Mouse (Mus musculus) cerebellum, postnatal 25 days (tissue): Measurements from ENCODE around the gene Apopt1.

Experiments
- DNase-seq, 2 experiments: peaks; one replicate each; pipeline ENCODE4 v3.0.0; 2021; ENCODE audit warnings: mixed read lengths in 2 of 2

Apopt1 gene

DNA sequence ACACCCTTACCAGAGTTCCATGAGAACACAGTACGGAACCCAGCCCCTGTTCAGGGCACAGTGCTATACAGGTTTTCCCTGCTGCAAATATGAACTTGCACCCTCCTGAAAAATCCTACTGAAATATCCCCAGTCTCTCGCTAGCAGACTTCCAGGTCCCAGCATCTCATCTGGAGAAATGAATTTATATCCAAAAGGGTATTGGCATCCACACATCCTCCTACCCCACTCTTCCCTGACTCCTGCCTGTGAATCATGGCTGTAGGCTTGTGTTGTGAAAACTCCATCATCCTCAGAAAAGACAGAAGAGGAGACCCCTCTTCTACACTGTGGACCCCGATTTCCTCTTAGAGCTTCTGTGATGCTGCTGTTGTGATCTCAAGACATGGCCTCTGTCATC is 37.7 kb downstream of the Apopt1 start:
- no peak for DNase-seq

DNA sequence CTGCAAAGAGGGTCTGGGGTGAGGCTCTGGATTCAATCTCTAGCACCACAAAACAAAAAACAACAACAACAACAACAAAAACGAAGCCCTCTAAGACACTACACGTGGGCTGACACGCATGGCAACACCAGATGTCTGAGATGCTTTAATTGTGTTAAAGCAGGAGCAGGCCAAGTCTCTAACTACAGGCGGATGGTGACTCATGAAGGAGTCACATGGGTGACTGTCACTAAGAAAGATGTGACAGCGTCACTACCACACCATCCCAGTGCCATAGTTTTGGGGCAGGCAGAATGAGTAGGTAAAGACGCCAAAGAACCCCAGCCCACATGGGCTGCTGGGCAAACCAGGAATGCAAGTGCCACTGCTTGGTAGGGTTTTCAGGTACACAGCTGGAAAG is 39.4 kb downstream of the Apopt1 start:
- no peak for DNase-seq

DNA sequence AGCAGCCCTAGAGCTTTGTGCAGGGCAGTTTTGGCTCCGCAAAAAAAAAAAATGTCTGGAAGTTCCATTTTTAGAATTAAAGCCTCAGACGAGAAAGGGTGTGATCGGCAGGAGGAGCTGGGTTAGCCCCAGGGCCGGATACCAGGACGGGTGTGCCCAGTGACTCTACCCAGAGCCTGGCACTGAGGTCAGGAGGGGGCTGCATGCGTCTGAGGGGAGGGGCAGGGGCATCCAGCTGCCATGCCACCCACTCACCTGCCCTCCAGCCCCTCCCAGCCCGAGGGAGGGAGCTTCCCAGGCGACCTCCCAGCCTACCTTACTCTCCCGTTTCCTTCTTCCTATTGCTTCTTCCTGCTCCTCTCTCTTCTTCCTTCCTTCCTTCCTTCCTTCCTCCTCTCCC is 40.3 kb downstream of the Apopt1 start:
- no peak for DNase-seq

DNA sequence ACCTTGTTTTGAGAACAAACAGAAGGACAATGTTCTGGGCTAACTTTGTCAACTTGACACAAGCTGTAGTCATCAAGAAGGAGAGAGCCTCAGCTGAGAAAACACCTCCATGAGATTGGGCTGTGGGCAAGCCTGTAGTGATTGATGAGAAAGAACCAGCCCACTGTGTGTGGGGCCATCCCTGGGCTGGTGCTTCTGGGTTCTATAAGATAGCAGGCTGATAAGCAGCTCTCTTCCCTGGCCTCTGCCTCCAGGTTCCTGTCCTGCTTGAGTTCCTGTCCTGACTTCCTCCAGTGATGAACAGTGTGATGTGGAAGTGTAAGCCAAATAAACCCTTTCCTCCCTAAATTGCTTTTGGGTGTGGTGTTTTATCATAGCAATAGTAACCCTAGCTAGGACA is 41.6 kb downstream of the Apopt1 start:
- no peak for DNase-seq

DNA sequence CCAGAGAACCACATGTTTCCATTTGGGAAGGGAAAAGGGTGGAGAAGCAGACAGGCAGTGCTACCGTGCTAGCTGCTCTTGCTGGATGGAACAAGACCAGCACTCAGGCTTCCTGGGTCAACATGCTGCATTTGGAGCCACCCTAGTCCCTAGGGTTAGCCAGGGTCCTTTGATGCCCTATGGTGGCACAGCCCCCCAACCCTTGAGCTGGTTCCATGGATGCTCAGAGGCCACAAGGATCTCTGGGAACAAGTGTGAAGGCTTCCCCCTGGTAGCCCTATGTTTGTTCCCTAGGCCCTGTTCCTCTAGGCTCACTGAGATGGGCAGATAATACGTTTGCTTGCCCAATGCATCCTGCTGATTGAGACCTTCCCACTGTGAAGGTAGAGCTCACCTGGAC is 42.2 kb downstream of the Apopt1 start:
- peak in 1 of 2 experiments; percentile 5 for DNase-seq

DNA sequence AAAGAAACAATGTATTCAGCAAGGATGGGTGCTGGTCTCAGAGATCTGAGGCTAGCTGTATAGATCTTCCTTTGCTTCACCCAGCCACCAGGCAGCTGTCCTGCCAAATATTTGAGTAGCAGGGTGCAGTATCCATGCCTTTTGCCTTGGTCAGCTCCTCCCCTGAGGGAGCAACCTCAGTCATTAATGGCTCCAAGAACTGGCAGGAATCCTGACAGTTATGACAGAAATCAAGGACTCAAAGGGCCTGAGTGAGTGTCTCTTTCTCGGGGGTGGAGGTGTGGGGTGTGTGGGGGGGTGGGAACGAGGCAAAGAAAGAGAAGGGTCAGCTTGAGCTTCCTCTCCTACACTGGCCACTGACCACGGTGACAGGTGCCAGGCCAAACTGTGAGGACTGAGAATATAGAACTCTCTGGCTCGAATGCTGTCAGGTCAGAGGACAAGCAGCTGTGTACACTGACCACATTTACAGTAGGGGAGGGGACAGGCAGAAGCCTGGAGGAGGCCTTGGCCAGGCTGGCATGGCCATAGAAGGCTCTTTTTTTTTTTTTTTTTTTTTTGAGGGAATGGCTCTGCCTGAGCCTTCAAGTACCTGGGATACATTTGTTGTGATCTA is 43.1 kb downstream of the Apopt1 start:
- peak in 1 of 2 experiments; percentile 8 for DNase-seq

DNA sequence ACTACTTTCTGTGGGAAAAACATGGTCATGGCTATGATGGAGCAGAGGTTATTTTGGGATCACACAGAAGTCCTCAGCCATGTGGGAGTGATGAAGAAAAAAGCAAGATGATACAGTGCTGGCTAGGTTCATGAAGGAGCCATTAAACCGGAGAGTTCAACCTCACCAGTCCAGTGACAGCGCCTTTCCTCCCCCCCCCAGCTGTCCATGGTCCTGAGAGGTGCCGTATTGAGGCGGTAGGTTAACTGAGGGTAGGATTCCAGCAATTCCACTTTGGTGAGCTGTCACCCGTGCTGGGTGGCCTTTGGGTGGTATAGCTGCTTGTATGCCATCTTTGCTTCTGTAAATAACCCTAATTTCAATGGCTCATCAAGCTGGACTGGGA is 43.6 kb downstream of the Apopt1 start:
- no peak for DNase-seq

DNA sequence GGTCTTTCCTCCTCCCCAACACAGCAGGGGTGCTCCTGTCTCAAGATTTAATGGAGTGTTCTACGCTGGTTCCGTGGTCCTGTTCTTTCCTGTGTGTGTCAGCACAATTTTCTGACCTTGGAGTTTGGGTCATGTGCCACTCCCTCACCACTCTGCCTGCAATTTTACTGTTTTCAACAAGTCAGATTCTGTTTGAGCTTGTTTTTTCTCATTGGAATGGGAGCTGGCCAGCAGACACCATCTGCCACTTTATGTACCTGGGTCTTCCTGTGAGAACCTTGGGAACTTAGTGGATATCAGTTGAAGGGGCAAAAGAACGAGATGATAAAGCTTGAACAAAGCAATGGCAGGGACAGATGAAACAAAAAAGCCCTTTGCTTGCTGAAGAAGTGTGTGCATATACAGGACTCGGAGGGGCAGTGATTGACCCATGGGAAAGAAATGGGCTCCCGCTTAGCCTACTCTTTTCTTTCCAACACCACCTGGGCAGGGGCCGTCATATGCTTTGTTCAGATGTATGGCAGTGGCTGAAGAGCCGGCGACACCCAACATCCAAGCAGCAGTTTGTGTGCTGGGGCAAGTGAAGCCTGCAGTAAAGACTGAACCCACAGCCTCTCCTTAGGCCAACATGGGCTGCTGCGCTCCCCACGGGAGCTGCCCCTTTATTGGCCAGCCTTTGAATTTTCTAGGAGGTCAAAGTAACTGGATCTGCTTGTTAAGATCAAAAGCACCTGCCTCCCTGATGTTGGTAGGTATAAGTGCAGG is 44.7 kb downstream of the Apopt1 start:
- peak; percentile 49 to 64 for DNase-seq

DNA sequence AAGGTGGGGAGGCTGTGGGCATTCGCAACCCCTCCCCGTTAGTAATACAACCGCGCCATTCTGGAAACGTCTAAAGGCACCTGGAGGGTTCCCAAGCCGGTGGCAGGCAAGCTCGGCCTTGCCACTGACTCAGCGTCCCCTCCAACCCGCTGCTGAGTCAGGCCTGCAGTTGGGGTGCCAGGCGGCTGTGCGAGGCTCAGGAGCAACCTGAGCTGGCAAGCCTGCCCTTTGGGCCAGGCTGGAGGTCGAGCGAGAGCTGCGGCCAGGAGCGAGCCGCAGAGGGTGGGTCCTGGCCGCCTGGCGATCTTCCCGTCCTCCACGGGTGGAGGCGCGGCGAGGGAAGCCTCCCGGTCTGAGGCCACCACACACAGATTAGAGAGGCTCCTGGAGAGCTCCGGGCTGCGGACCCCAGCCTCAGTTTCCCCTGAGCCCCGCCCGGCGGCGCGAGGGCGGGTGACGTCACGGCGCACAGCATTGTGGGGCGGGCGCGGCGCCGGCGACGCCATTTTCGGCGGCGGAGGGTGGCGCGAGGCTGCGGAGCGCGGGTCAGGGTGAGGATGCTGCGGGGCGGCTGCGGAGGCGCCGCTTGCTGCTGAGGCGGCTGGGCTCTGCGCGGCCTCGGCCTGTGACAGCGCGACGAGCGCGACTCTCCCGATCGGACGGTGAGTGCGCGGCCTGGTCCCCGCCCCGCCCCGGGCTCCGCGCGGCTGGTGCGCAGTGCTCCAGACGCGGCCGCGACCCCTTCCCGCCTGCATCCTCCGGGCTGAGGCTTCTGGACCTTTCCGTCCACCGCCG is 45.5 kb downstream of the Apopt1 start, which contains the start of gene Klc1:
TSS of gene Klc1 (plus strand) at position 469 of the 795 bp plus-strand sequence.
- peak; percentile 92 to 94 for DNase-seq

DNA sequence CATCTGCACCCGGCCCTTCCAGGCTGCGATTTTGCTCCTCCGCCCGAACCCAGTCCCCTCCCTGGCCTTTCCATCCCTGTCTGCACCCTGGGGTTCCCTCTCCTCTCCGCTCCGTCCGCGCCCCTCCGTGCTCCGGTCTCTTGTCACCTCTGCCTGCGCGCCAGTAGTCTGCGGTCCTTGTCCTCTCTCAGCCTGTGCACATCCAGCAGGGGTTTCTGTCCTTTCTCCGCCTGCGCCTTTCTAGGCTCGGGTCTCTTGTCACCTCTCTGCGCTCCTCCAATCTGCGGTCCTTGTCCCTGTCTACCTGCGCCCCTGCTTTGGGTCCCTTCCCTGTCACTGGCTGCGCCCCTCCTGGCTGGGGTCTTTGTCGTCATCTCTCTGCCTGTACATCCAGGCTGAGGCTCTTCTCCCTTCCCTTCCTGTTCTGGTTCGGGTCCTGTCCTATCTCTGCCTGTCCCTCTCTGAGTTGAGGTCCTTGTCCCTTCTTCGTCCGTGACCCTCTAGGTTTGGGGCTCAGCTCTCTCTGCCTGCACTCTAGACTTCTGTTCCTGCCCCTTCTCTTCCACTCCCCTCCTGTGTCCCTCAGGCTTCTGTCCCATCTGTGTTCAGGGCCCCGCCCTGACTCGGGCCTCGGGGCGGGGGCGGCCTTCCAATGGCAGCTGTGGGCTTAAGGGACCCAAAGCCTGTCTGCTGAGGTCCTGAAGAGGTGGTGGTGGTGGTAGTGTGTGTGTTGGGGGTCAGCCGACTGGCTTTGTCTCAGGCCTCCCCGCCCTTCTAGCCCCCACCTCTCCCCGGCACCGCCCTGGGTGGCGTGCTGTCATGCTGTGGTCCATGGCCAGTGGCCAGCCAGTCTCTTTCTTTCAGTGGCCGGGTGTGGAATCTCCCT is 46.4 kb downstream of the Apopt1 start:
- DNase-seq, result peak; percentile 84 to 88

DNA sequence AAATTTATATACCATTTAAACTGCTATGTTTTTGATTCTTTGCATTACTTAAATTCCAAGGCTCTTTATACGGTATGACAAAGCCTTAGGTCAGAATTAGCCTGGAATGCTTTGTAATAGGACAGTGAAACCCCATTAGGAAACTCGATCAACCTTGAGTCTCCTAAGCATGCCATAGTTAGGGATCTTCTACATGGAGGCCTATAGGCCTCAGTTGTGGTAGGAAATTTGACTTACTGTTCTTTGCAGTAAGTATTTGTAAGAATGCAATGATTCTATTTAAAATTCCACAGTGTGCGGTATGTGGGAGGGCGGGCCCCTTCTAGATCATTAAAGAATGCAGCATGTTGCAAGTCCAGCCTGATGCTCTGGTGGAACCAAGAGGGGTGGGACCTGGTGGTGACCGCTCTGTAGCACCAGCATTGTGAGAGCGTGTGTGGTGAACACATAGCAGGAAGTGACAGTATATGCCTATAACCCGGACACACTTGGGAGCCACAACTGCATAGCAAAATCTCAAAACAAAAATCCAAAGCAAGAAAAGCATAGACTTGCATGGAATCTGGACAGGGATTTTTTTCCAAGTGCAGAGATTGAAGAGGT is 47.3 kb downstream of the Apopt1 start:
- DNase-seq, result no peak

DNA sequence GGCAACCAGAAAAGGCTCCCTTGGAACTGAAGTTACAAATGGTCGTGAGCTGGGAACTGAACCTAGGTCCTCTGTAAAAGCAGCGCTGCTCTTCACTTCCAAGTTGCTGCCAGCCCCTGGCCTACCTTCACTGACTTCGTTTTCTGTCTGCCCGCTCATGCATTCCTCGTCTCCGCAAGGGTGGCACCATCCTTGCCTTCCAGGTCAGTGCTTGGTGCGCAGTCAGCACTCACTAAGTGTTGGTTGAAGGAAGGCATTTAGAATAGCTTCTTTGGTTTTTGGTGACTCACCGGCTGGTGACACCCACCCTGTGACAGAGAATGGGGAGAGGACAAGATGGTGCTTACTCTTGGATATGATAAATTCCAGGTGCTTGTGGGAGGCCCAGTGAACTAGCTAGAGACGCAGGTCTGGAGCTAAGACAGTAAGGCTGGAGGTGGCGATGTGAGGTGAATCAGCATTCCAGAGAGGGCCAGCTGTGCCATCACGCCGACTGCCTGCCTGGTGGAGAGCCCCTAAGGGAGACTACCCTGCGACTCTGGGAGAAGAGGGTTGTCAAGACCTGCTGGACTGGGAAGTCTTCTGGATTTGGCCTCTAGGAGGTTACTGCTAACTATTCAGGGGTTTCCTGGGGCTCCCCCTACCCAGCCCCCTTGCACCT is 49.7 kb downstream of the Apopt1 start:
- peak in 1 of 2 experiments; percentile 8 for DNase-seq

DNA sequence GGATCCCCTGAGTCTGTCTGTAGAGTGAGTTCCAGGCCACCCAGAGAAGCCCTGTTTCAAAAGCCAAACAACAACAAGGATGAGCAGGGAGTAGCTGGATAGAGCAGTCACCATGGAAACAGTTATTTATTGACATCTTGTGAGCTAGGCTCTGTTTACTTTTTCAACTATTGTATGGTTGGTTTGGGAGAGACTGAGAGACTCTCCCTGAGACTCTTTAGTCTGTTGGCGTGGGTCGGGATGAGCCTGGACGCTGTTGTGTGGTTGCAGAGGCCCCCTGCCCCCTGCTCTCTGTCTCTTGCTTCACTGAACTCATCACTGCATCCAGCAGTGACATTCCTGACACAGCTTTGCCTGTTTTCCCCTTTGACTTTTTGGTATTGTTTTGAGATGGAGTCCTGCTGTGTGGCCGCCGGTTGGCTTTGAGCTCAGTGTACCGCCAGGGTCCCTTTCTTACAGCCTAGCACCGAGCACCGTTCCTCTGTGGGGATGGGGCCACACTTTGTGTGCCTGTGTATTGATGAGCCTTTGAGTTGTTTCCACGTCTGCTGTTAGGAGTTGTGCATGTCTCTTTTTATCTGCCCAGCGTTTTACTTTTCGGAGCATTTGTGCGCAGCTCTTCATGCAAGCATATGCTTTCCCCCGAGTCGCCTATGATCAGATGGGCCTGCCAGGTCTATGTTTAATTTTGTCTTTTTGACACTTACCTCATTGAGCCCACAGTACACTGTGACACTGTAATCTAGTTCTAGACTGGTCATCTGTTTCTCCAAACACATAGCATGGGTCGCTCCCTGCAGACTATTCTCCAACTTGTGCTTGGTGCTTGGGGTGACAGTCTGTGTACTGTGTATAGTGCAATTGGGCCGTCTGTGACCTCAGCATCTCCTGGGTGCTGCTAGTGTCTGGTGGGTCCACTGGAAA is 53.5 kb downstream of the Apopt1 start:
- peak; percentile 51 to 56 for DNase-seq

DNA sequence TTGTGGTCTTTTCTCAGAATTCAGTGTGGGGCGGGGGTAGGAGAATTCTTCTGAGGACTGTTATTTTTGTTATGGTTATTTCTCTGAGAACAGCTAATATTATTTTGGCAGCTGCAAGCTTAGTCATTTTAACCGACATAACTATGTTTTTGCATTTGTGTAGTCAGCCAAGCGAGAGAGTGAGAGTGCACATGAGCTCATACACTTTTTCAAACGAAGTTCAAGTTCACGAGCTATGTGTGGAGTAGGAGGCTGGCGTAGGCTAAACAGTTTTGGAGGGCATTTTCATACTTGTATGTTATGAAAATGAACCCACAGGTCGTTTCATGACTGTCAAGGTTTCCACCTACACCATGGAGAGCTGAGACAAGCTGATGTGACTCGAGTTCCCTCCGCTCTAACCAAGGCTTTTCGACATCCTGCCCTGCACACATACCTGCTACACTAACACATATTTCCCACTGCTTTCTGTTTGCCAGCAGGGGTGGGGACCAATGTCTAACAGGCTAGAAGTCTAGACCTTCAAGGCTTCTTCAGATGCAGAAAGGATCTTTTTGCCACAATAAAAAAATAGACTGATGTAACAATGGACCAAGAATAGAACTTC is 55.4 kb downstream of the Apopt1 start:
- DNase-seq, result no peak

DNA sequence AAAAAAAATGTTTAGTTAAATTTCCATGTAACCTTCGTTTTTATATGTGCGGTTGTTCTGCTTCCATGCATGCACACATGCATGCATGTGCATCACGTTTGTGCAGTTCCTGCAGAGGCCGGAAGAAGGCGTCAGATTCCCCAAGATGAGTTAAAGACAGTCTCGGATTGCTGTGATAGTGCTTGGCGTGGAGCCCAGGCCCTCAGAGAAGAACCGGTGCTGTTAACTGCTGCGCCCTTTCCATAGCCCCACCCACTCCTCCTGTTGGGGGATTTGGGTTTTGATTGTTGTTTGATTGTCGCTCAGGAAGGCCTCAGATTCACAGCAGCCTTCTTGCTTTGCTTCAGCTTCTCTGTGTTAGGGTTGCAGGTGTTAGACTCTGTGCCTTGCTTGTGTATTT is 56.2 kb downstream of the Apopt1 start:
- DNase-seq, result peak; percentile 54 to 76

DNA sequence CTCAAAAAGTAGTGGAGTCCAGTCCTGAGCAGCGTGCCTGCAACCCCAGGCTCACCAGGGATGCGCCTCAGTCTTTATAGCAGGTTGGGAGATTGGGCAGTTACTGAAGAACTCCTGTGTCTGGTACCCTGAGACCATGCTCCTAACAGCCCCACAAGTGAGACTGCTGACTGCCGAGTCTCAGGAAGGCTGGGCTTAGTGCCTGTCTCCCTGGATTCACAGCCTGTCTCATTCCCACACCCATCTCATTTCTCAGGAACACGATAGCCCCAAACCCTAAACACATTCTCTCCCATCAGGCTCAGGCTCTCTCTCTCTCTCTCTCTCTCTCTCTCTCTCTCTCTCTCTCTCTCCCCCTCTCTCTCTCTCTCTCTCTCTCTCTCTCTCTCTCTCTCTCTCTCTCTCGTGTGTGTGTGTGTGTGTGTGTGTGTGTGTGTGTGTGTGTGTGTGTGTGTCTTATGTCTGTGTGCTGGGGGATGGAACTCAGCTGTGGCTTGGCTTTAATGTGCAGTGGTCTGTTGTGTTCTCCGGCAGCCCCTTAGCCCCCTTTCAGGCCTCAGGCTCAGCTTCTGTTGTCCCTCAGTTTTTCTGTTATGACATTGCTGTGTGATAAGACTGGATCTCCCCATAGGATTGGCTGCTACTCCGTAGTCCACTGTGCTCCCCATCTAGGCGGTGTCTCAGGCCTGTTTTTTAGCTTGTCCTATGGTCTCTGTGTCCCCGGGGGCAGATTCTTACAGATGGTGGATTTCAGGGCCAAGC is 56.9 kb downstream of the Apopt1 start:
- no peak for DNase-seq

DNA sequence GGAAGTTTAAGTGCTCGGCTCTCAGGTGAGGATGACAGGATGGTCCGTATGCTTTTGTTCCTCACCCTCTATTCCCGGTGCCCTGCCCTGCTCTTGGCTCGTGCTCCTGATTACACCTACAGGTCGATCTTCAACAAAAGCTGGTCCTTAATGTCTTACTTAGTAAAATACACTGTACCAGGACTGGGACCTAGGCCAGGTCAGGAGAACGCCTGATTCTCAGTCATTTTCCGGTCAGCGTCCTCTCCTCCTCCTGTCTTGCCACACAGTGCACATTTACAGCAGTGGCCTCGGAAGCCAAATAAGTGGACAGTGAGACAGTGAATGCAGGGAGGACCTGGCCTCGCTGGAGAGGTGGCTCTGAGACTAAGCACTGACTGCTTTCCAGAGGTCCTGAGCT is 57.6 kb downstream of the Apopt1 start:
- peak in 1 of 2 experiments; percentile 38 for DNase-seq

DNA sequence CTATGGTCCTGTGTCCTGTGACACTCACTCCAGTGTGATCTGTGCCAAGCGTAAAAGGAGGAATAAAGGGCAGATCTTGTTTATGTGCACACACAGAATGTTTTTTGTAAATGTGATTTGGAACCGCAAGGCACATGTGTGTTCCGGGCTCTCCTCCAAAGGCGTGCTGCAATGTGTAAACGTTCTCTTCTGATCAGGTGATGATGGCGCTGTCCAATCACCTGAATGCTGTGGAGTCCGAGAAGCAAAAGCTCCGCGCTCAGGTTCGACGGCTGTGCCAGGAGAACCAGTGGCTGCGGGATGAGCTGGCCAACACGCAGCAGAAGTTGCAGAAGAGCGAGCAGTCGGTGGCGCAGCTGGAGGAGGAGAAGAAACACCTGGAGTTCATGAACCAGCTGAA is 61.1 kb downstream of the Apopt1 start:
- no peak for DNase-seq

DNA sequence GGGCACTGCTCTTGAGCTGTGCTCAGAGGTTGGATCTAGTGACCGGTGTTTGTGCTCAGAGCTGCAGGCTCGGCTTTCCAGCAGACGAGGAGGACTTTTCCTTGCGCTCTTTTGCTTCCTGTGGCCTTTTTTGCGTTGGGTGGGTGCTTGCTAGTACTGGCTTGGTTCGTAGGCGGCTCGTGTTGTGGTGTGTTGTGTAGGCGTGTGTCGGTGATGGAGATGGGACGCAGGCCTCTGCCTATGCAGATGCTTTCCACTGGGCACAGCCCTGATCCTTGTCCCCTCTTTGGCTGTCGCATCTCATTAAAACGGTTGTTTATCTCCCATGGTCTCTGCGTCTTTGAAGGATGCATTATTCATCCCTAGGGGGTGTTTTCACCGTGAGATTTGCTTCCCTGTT is 61.8 kb downstream of the Apopt1 start:
- DNase-seq, result no peak
